Mouse (Mus musculus) right cerebral cortex, postnatal 25 days (tissue): ENCODE data around the gene Osbpl8.

Experiments used
- DNase-seq: peaks from one replicate; pipeline ENCODE4 v3.0.0; 2022

Gene Osbpl8

GRCm38 (mm10) chr10:111155571-111155970 is 9.0 kb upstream of the Osbpl8 start:
- no peak for DNase-seq

DNA sequence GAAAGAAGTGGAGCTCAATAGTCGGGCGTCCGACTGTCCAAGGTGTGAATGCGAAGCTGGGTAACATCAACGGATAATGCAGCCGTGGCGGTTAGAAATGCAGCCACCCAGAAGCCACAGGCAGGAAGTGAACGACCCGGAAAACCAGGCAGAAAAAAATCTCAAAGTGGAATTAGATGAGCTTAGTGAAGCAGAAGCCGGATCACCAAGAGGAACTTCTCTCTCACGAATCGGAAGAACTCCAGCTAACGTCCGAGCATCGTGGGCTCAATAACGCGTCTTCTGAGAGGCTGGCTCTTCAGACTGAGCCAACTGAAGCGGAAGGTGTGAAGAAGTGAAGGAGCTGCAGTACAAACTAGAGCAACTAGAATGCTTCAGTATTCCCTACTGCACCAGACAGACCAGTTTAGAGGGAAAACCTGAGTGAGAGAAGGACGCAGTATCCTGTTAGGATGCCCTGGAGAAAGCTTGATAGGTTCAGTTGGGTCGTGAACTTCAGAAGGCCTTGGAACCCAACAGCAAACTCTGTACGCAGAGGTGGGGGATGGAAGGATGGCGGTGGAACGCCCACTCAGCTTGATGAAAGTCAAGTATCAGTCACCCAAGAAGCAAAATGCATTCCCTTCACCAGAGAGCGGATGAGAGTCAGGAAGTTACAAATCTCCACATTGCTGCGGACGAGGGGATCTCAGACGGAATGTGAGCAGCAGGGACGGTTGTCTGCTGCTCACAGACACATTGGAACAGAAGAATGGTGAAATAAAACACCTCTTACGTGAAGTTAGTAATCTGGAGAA is 8.0 kb upstream of the Osbpl8 start:
- no peak for DNase-seq

DNA sequence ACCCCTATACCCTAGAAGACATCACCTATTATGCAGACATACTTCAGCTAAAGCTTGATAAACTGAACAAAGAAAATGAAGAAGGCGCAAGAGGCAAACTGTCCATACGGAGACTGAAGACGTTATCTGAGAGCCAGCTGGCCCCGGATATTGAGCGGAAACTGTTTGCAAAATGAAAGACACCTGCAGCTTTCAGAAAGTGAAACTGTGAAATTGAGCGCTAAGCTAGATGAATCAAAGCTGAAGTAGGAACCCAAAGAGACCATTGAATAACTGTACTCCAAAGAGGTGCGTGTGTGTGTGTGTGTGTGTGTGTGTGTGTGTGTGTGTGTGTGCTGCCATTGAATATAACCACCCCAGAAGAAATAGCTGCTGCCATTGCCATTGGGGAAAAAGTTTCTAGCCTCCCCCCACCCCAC is 7.3 kb upstream of the Osbpl8 start:
- DNase-seq, result no peak

- DNase-seq, result no peak
These were observed 4.6 kb upstream of the Osbpl8 start for GRCm38 (mm10) chr10:111159789-111160522.

DNA sequence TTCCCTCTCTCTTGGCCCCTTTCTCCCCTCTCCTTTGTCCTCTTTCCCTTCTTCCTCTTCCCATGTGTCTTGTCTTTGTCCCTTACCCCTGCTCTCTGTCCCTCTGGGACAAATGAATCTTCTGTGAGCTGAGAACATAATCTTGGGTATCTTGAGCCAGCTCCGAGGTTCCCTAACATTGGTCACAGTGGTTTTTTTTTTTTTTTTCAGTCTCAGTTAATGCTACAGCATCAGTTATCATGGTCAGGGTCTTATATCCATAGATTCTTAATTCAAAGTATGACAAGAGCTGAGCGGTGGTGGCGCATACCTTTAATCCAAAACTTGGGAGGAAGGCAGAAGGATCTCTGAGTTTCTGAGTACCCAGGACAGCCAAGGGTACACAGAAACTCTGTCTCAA is 4.0 kb upstream of the Osbpl8 start:
- DNase-seq, result no peak

DNA sequence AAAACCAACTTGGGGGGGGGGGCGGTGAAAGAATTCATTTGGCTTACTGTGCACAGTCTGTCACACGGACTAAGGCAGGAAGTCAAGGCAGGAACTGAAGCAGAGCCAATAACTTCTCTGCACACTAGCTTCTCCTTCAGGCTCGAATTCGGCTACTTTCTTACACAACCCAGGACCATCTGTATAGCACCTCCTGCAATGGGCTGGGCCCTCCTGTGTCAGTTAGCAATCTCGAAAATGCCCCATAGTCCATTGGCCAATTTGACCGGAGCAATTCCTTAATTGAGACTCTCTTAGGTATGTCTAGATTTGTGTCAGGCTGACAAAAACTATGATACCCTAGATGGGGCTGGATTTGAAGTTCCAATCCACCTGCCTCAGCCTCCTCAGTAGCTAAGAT is 3.2 kb upstream of the Osbpl8 start:
- DNase-seq, result no peak

- no peak for DNase-seq
These were observed 1.5 kb upstream of the Osbpl8 start for GRCm38 (mm10) chr10:111163025-111163424.

DNA sequence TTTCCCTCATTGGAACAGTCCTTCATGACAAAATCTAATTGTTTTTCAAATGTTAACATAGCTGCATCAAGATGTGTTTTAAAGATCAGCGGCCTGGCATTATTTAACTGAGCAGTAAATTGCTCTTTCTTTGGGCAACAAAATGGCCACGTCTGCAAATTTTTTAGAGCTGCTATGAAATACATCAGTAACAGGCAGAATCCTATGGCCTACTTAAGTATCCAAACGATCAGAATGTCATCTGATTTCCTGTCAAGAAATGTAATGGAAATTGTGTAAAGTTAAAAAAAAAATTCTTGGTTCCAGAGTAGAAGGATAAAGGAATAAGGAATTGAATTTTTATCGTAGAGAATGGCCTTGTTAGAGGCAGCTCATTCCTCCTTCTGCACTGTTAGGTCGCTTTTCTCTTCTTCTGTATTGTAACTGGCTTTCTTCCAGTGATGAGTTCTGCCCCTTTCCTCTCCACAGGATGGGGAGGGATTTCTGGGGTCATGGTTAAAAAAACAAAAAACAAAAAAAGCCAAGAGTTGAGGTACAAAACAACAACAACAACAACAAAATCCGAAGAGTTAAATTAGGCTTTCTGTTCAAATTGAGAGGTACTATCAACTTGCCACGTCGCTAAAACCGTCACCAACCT is 831 bp upstream of the Osbpl8 start:
- DNase-seq, result no peak

DNA sequence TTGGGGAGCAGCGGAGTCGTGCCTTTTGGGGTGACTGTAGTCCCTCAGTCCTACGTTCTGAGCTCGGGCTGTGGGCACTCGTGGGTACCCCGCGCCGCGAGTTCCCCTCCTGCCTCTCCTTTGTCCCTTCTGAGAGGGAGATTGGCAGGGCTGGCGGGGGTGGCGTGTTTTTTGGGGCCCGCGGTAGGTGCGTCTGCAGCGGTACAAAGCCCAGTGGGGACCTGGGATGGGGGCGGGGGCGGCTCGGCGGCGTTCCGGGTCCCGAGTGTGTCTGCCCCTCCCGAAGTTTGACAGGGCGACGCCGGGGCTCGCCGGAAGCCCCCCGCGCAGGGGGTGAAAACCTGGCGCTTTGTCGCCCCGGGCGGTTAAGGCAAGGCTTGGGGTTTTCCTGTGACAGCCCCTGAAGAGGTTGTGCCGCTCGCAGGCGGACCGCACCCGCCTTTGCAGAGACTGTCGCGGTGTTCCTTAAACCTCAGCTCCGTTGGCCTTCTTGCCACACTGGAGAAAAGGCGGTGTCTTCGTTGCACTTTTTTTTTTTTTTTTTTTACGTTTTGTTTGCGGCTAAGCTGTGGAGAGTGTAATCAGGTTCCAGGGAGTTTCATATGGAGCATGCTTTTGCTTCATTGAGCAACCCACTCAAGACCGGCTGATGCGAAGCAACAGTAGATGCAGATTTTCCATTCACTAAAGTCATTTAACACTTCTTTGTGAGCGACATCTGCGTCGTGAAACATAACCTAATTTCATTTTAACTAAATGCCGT is 848 bp downstream of the Osbpl8 start:
- peak; percentile 63 for DNase-seq

DNA sequence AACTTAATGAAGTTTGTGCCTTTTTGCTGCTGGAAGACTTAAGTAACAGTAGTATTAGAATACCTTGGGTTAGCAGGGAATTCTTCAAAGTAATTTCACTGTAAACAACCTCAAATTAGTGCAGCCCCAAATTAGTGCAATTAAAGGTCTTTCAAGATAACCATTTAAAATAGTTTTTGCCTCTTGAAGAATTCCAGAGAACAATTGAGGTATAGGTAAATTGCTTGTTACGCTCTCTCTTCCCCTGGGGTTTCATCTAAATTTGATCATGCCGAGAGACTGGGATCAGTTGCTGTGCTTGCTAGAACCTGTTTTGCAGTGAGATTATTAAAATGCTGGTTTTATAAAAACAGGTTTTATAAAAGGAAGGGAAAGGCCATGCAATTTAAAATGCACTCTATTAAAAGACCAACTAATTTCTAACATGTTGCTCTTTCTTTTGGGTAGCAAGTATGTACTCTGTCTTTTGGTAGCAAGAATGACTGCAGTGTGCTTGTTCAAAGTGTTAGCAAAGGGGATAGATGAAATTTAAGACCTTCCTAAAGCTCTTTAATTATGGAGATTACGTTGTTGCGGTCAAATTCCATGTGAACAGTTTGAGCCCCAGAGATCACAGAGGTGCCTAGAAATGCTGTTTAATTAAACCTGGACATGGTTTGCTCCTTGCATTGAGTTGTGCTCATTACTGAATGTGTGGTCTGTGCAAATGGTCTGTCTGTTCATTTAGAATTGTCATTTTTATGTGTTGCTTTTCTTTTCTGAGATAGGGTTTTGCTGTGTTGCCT is 1.7 kb downstream of the Osbpl8 start:
- DNase-seq, result no peak

- DNase-seq, result no peak
These were observed 2.9 kb downstream of the Osbpl8 start for GRCm38 (mm10) chr10:111167444-111167843.

- no peak for DNase-seq
These were observed 3.8 kb downstream of the Osbpl8 start for GRCm38 (mm10) chr10:111168305-111168704.

- no peak for DNase-seq
These were observed 6.8 kb downstream of the Osbpl8 start for GRCm38 (mm10) chr10:111171246-111171934.

DNA sequence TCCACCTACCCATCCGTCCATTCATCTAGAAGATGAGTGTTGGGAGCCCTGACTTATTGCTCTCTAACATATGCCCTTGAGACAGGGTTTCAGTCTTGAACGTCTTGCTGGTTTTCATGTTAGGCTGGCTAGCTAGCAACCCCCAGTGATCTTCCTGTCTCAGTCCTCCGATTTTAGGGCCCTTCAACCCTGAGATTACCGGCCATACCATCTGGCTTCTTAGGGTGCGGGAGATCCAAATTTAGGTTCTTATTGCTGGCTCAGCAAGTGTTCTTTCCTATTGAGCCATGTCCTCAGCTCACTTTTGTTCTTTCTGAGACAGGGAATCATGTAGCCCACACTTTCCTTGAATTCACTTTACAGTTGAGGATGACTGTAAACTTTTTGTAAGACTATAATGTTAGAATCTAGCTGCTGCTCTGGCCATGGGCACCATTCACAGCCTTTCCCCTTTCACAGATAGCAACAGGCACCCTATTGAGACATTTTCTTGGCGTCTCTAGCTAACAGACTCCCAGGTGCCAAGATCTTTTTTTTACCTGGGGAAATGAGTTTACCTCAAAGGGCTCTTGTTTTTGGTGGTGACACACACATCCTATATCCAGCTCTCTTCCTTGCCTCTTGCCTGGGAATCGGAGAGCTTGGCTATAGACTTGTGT is 9.2 kb downstream of the Osbpl8 start:
- no peak for DNase-seq

- no peak for DNase-seq
These were observed 12.8 kb downstream of the Osbpl8 start for GRCm38 (mm10) chr10:111177336-111177735.

DNA sequence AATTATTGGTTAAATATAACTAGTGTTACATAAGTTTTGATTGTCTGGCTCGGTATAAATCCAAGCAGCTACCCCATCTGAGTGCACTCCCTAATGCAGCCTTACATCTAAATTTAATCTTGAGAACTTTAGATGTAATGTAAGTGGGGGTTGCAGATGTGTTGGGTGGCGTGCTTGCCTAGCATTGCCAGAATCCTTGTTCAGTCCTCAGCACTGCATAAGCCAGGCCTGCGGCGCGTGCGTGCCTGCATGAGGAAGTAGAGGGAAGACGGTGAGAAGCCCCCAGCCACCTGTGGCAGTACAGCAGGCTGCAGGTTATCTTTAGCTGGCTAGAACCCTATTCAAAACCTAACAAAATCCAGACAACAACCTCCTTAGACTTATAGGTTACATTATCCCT is 13.5 kb downstream of the Osbpl8 start:
- peak; percentile 42 for DNase-seq

DNA sequence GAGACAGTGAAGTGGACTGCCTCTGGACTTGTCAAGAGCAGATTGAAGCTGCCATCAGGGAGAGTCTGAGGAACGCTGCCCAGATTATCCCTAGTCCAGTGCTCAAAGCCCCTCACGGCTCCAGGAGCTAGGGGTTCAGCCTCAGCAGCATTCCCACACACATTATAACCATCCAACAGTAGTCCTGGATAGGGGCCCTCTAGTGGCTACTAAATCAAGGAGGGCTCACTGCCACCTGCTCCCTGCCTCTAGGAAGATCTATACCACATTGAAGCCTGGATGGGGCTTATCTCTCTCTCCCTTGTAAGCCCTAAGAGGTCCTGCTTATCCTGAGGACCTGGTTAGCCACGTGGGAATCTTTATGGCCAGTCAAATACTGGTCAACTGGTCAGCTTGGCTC is 16.1 kb downstream of the Osbpl8 start:
- no peak for DNase-seq

DNA sequence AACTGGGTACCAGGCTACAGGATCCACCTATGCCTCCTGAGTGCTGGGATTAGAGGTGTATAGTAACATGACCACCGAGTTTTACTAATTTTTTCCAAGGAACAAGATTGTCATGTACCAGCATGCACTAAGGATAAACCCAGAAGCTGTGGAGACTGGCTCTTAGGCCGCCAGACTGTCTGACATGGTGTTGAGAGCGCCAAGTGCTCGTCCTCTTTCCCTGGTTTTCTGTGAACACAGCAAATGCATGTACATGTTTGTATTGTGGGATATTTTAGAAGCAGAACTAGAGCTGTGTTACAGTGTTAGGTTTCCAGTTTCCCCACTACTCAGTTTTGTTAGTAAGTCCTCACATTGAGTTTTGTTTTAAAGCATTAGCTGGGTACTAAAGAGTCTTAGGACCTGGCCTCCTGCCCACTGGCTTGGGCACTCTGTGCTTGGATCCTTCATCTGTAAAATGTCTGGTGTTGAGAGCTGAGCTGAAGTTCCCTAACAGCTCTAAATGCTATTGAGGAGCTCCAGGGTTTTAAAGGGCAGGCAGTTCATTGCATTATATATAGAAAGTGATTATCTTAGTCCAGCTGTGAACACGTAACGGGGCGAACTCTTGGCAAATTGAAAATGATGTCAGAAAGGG is 19.2 kb downstream of the Osbpl8 start:
- DNase-seq, result no peak

DNA sequence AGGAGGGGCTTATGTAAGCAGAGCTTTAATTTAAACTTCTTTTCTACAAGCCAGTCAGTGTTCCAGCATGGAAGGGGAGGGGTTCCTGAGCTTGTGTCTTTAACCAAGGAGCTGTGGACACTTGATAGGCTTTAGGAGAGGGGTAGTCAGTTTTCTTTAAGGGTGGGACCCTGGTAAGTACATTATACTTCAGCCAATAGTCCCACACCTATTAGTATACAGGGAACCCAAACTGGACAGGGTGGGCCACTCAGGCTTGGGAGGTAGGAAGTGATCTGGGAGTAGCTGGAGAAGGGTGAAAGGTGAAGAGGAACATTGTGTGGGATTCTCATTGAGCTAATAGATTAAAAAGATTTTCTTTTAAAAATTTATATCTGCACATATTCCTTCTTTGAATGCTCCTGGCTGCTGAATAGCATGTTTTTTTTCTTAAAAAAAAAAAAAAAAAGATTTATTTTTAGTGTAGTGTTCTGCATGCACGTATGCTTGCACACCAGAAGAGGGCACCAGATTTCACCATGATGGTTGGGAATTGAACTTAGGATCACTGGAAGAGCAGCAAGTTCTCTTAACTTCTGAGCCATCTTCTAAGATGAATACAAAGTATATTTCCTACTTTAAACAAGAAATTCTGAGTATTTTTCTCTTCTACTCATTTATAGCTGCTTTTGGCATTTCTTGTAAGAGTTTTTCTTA is 21.2 kb downstream of the Osbpl8 start:
- no peak for DNase-seq

- no peak for DNase-seq
These were observed 24.5 kb downstream of the Osbpl8 start for GRCm38 (mm10) chr10:111189022-111189555.
